Comparison of ENCODE assay signal across 17 mouse cellular contexts in genomic region chr1:121510420-121511140, GRCm38 (mm10). TPM values are rescaled to one million over a fixed set of nuclear protein-coding genes. Genes with fewer than 3 reads are reported as not detected.
DNase-seq lines count a peak whose midpoint lies in the region; ATAC-seq and TF ChIP-seq lines count a peak whose summit lies in the region.
"Had no signal": no experiment of that assay in that cellular context is flagged by ENCODE, and none has a peak within 500 bp of the region (broad histone marks: within the 10 kb centered on the region; RNA-seq: fewer than 3 reads in every experiment).

No protein-coding gene starts in this region.

- no peak overlapping the region for H3K27ac ChIP-seq in forebrain, embryonic 13.5 days
- no peak overlapping the region for H3K27ac ChIP-seq in forebrain, embryonic 12.5 days
- no peak overlapping the region for H3K27ac ChIP-seq in midbrain, embryonic 14.5 days (replicated peaks; ENCODE audit: low read depth, low read length)
- H3K27ac ChIP-seq in midbrain, embryonic 13.5 days = no peak overlapping the region
- H3K27ac ChIP-seq in gastrocnemius, adult 2 months = no peak overlapping the region
- H3K27ac ChIP-seq: kidney, embryonic 15.5 days; macrophage; midbrain, embryonic 15.5 days; neural tube, embryonic 12.5 days; stomach, embryonic 15.5 days had no signal

- peak; percentile 14 for DNase-seq in midbrain, embryonic 14.5 days
- peak; percentile 70 to 80 for DNase-seq in cerebellum, postnatal 14 days
- no peak for DNase-seq in gastrocnemius, adult 2 months
- DNase-seq in testis, postnatal 10 days (ENCODE audit: low spot score) = no peak
- DNase-seq: adrenal gland, postnatal 36 days; liver, postnatal 0 days; thymus, postnatal 25 days had no signal

- H3K27me3 ChIP-seq in forebrain, embryonic 13.5 days = no peaks in the 10 kb centered on the region
- H3K27me3 ChIP-seq in forebrain, embryonic 12.5 days = no peaks in the 10 kb centered on the region
- H3K27me3 ChIP-seq in midbrain, embryonic 14.5 days (ENCODE audit: control insufficient read depth, insufficient read depth, low read length) = no peaks in the 10 kb centered on the region
- H3K27me3 ChIP-seq in midbrain, embryonic 13.5 days = no peaks in the 10 kb centered on the region
- H3K27me3 ChIP-seq: kidney, embryonic 15.5 days; midbrain, embryonic 15.5 days; neural tube, embryonic 12.5 days; stomach, embryonic 15.5 days had no signal

- no peak overlapping the region for H3K4me3 ChIP-seq in forebrain, embryonic 13.5 days
- no peak overlapping the region for H3K4me3 ChIP-seq in forebrain, embryonic 12.5 days (replicated peaks)
- no peak overlapping the region for H3K4me3 ChIP-seq in midbrain, embryonic 14.5 days (replicated peaks; ENCODE audit: low read depth, low read length)
- H3K4me3 ChIP-seq in midbrain, embryonic 13.5 days (replicated peaks) = no peak overlapping the region
- H3K4me3 ChIP-seq in gastrocnemius, adult 2 months = no peak overlapping the region
- H3K4me3 ChIP-seq: kidney, embryonic 15.5 days; midbrain, embryonic 15.5 days; neural tube, embryonic 12.5 days; stomach, embryonic 15.5 days had no signal

- ATAC-seq in forebrain, embryonic 13.5 days = 0 out of 2 replicates have a peak, but pooled peaks have one; percentile 19
- ATAC-seq in forebrain, embryonic 12.5 days (ENCODE audit: low FRiP score) = no peak
- ATAC-seq in midbrain, embryonic 14.5 days (ENCODE audit: low FRiP score, low TSS enrichment) = no peak
- no peak for ATAC-seq in midbrain, embryonic 13.5 days
- no peak for ATAC-seq in activated CD4-positive, CD25-positive, alpha-beta regulatory T cell, adult 4 months
- ATAC-seq: liver, postnatal 0 days; midbrain, embryonic 15.5 days had no signal

- no peaks in the 10 kb centered on the region for H3K4me1 ChIP-seq in forebrain, embryonic 13.5 days
- no peaks in the 10 kb centered on the region; the same call in 1 of the 2 replicates for H3K4me1 ChIP-seq in forebrain, embryonic 12.5 days
- no peaks in the 10 kb centered on the region for H3K4me1 ChIP-seq in midbrain, embryonic 14.5 days (ENCODE audit: control insufficient read depth, insufficient read depth, low read length)
- no peaks in the 10 kb centered on the region for H3K4me1 ChIP-seq in midbrain, embryonic 13.5 days (replicated peaks)
- H3K4me1 ChIP-seq: kidney, embryonic 15.5 days; midbrain, embryonic 15.5 days; neural tube, embryonic 12.5 days; stomach, embryonic 15.5 days had no signal

- no peaks in the 10 kb centered on the region for H3K36me3 ChIP-seq in forebrain, embryonic 13.5 days (ENCODE audit: poor library complexity, severe bottlenecking)
- H3K36me3 ChIP-seq in forebrain, embryonic 12.5 days (replicated peaks) = no peaks in the 10 kb centered on the region
- no peaks in the 10 kb centered on the region for H3K36me3 ChIP-seq in midbrain, embryonic 14.5 days (ENCODE audit: control insufficient read depth, insufficient read depth, low read length)
- peaks cover 6% of the 10 kb centered on the region; the same call in 1 of the 2 replicates for H3K36me3 ChIP-seq in midbrain, embryonic 13.5 days
- H3K36me3 ChIP-seq: midbrain, embryonic 15.5 days; neural tube, embryonic 12.5 days; stomach, embryonic 15.5 days had no signal

- WGBS in forebrain, embryonic 13.5 days = 74% methylated on average over 19 of the region's 19 CpGs
- WGBS in forebrain, embryonic 12.5 days = 90% methylated on average over 19 of the region's 19 CpGs
- WGBS in midbrain, embryonic 14.5 days = 89% methylated on average over 19 of the region's 19 CpGs
- 92% methylated on average over 19 of the region's 19 CpGs for WGBS in midbrain, embryonic 13.5 days

- H3K9ac ChIP-seq in forebrain, embryonic 13.5 days = no peak overlapping the region
- no peak overlapping the region for H3K9ac ChIP-seq in forebrain, embryonic 12.5 days
- H3K9ac ChIP-seq in midbrain, embryonic 14.5 days (replicated peaks; ENCODE audit: low read length) = no peak overlapping the region
- no peak overlapping the region for H3K9ac ChIP-seq in midbrain, embryonic 13.5 days (replicated peaks)
- H3K9ac ChIP-seq: kidney, embryonic 15.5 days; liver, postnatal 0 days; midbrain, embryonic 15.5 days; neural tube, embryonic 12.5 days; stomach, embryonic 15.5 days had no signal

- H3K4me2 ChIP-seq in forebrain, embryonic 13.5 days = no peak overlapping the region
- H3K4me2 ChIP-seq in forebrain, embryonic 12.5 days = no peak overlapping the region
- H3K4me2 ChIP-seq in midbrain, embryonic 14.5 days (ENCODE audit: low read length) = no peak overlapping the region
- H3K4me2 ChIP-seq in midbrain, embryonic 13.5 days (replicated peaks) = no peak overlapping the region
- H3K4me2 ChIP-seq: kidney, embryonic 15.5 days; midbrain, embryonic 15.5 days; neural tube, embryonic 12.5 days; stomach, embryonic 15.5 days had no signal

- intact Hi-C loops in gastrocnemius, adult 2 months (cut with DNase I) = no loop called here

- no peaks in the 10 kb centered on the region; the same call in 1 of the 2 replicates for H3K9me3 ChIP-seq in forebrain, embryonic 13.5 days (replicated peaks)
- H3K9me3 ChIP-seq in forebrain, embryonic 12.5 days = no peaks in the 10 kb centered on the region
- no peaks in the 10 kb centered on the region for H3K9me3 ChIP-seq in midbrain, embryonic 14.5 days (ENCODE audit: control insufficient read depth, low read length)
- H3K9me3 ChIP-seq in midbrain, embryonic 13.5 days = no peaks in the 10 kb centered on the region
- H3K9me3 ChIP-seq: kidney, embryonic 15.5 days; midbrain, embryonic 15.5 days; neural tube, embryonic 12.5 days; stomach, embryonic 15.5 days had no signal

- TF ChIP-seq CTCF in gastrocnemius, adult 2 months (IDR thresholded peaks at IDR 0.05) = no peak

RNA-seq across cellular contexts. Expression of gene Htr5b, which starts 17.7 kb away (rescaled TPM):
- polyA plus RNA-seq in forebrain, embryonic 13.5 days (2015; fragmentation: Nextera tagmentation; extraction: Ambion mirVana) = 0.09 TPM in 1 of 2 replicates, not detected in the other
- polyA plus RNA-seq in forebrain, embryonic 12.5 days (2016; fragmentation: Nextera tagmentation; extraction: Ambion mirVana) = 0.29 TPM in 1 of 2 replicates, not detected in the other
- 1.3 and 2.0 TPM in 2 replicates for polyA plus RNA-seq in midbrain, embryonic 14.5 days (2014; fragmentation: Nextera tagmentation; extraction: Ambion mirVana)
- polyA plus RNA-seq in midbrain, embryonic 13.5 days (2015; fragmentation: Nextera tagmentation; extraction: Ambion mirVana) = 0.30 and 0.42 TPM in 2 replicates
- total RNA-seq in gastrocnemius, adult 2 months (2021) = not detected
- not detected for polyA plus RNA-seq in activated CD4-positive, CD25-positive, alpha-beta regulatory T cell, adult 4 months (2017; shearing (Covaris generic))
- total RNA-seq: adrenal gland, postnatal 36 days; granulocyte monocyte progenitor cell, adult 5-6 weeks had no signal
- polyA plus RNA-seq: liver, postnatal 0 days; macrophage had no signal

RNA-seq across cellular contexts. Expression of gene Ddx18, which starts 57.2 kb away (rescaled TPM):
- 68.6 and 75.3 TPM in 2 replicates for polyA plus RNA-seq in forebrain, embryonic 13.5 days (2015; fragmentation: Nextera tagmentation; extraction: Ambion mirVana)
- 80.4 and 81.5 TPM in 2 replicates for polyA plus RNA-seq in forebrain, embryonic 12.5 days (2016; fragmentation: Nextera tagmentation; extraction: Ambion mirVana)
- 41.5 and 43.2 TPM in 2 replicates for polyA plus RNA-seq in midbrain, embryonic 14.5 days (2014; fragmentation: Nextera tagmentation; extraction: Ambion mirVana)
- 49.1 and 49.5 TPM in 2 replicates for polyA plus RNA-seq in midbrain, embryonic 13.5 days (2015; fragmentation: Nextera tagmentation; extraction: Ambion mirVana)
- total RNA-seq in gastrocnemius, adult 2 months (2021) = 10 to 100 TPM; 16.8 to 17.7 TPM
- polyA plus RNA-seq in activated CD4-positive, CD25-positive, alpha-beta regulatory T cell, adult 4 months (2017; shearing (Covaris generic)) = 10 to 100 TPM; 45.0 to 93.8 TPM

Comparison
In these comparisons a context has a peak if more than half of its experiments do, and no peak if none do; other contexts are left out.
1. DNase-seq: peak in midbrain, embryonic 14.5 days (single experiment) and cerebellum, postnatal 14 days (2 of 2); none in gastrocnemius, adult 2 months (single experiment) and testis, postnatal 10 days (single experiment).